15 mouse cellular contexts compared by ENCODE assay signal in genomic region chr12:100313209-100313608, GRCm38 (mm10).
A peak's percentile ranks its signal among the peaks of the same experiment; 100 is the strongest.
DNase-seq lines count a peak whose midpoint lies in the region; ATAC-seq and TF ChIP-seq lines count a peak whose summit lies in the region.
"Had no signal": no experiment of that assay in that cellular context is flagged by ENCODE, and none has a peak within 500 bp of the region (broad histone marks: within the 10 kb centered on the region; RNA-seq: fewer than 3 reads in every experiment).

No protein-coding gene starts in this region.

- no peaks in the 10 kb centered on the region for H3K27me3 ChIP-seq in forebrain, embryonic 15.5 days
- no peaks in the 10 kb centered on the region for H3K27me3 ChIP-seq in forebrain, embryonic 11.5 days (ENCODE audit: control insufficient read depth, insufficient read depth, low read length)
- H3K27me3 ChIP-seq in midbrain, embryonic 15.5 days (replicated peaks) = no peaks in the 10 kb centered on the region
- H3K27me3 ChIP-seq in stomach, postnatal 0 days (ENCODE audit: control insufficient read depth, insufficient read depth, low read length) = no peaks in the 10 kb centered on the region
- H3K27me3 ChIP-seq: limb, embryonic 15.5 days had no signal

- H3K36me3 ChIP-seq in forebrain, embryonic 15.5 days = no peaks in the 10 kb centered on the region
- no peaks in the 10 kb centered on the region for H3K36me3 ChIP-seq in forebrain, embryonic 11.5 days (ENCODE audit: control insufficient read depth, insufficient read depth, low read length)
- no peaks in the 10 kb centered on the region; the same call in 1 of the 2 replicates for H3K36me3 ChIP-seq in midbrain, embryonic 15.5 days (replicated peaks)
- H3K36me3 ChIP-seq in stomach, postnatal 0 days (ENCODE audit: control insufficient read depth, insufficient read depth, low read length) = no peaks in the 10 kb centered on the region

- intact Hi-C loops in gastrocnemius, postnatal 36 days (cut with DNase I) = no loop called here

- ATAC-seq in forebrain, embryonic 15.5 days (replicated peaks) = no peak
- ATAC-seq in forebrain, embryonic 11.5 days (replicated peaks; ENCODE audit: low FRiP score) = no peak
- ATAC-seq in hematopoietic stem cell, adult 5-6 weeks (replicated peaks in 1 of 2; ENCODE audit: insufficient read depth in 1 of 2, low FRiP score in 2 of 2, low TSS enrichment in 1 of 2, low read depth in 1 of 2, poor library complexity in 2 of 2, severe bottlenecking in 2 of 2) = peak; percentile 76 to 86
- ATAC-seq in midbrain, embryonic 15.5 days (replicated peaks) = no peak
- no peak for ATAC-seq in stomach, postnatal 0 days (ENCODE audit: low FRiP score, low TSS enrichment)
- ATAC-seq: inflammation-experienced regulatory T-cells, adult 6 months; liver, postnatal 0 days had no signal

- H3K4me1 ChIP-seq in forebrain, embryonic 15.5 days = peaks cover 75% of the 10 kb centered on the region
- H3K4me1 ChIP-seq in forebrain, embryonic 11.5 days (replicated peaks; ENCODE audit: control insufficient read depth, insufficient read depth, low read length) = peaks cover 3% of the 10 kb centered on the region; the same call in 1 of the 2 replicates
- H3K4me1 ChIP-seq in midbrain, embryonic 15.5 days = peaks cover 76% of the 10 kb centered on the region
- no peaks in the 10 kb centered on the region for H3K4me1 ChIP-seq in stomach, postnatal 0 days (replicated peaks; ENCODE audit: control insufficient read depth, insufficient read depth)

- WGBS in forebrain, embryonic 15.5 days = 65% methylated on average over 6 of the region's 6 CpGs
- 83% methylated on average over 6 of the region's 6 CpGs for WGBS in forebrain, embryonic 11.5 days
- 69% methylated on average over 6 of the region's 6 CpGs for WGBS in midbrain, embryonic 15.5 days
- WGBS in stomach, postnatal 0 days = 65% methylated on average over 6 of the region's 6 CpGs

- TF ChIP-seq CTCF in stomach, postnatal 0 days (IDR thresholded peaks at IDR 0.05; ENCODE audit: low read depth) = no peak

- no peak overlapping the region for H3K9ac ChIP-seq in forebrain, embryonic 15.5 days (replicated peaks)
- no peak overlapping the region for H3K9ac ChIP-seq in forebrain, embryonic 11.5 days (ENCODE audit: low read length)
- H3K9ac ChIP-seq in midbrain, embryonic 15.5 days = no peak overlapping the region
- H3K9ac ChIP-seq in stomach, postnatal 0 days (ENCODE audit: low read length) = no peak overlapping the region
- H3K9ac ChIP-seq: limb, embryonic 15.5 days; liver, postnatal 0 days had no signal

- TF ChIP-seq EP300 in stomach, postnatal 0 days (optimal IDR thresholded peaks at IDR 0.05) = no peak

- no peaks in the 10 kb centered on the region for H3K9me3 ChIP-seq in forebrain, embryonic 15.5 days
- no peaks in the 10 kb centered on the region for H3K9me3 ChIP-seq in forebrain, embryonic 11.5 days (ENCODE audit: control insufficient read depth, low read length)
- no peaks in the 10 kb centered on the region for H3K9me3 ChIP-seq in midbrain, embryonic 15.5 days
- no peaks in the 10 kb centered on the region for H3K9me3 ChIP-seq in stomach, postnatal 0 days (ENCODE audit: control insufficient read depth, low read length)
- H3K9me3 ChIP-seq: limb, embryonic 15.5 days had no signal

- H3K4me3 ChIP-seq in forebrain, embryonic 15.5 days = no peak overlapping the region
- no peak overlapping the region for H3K4me3 ChIP-seq in forebrain, embryonic 11.5 days (ENCODE audit: low read depth, low read length)
- H3K4me3 ChIP-seq in midbrain, embryonic 15.5 days = no peak overlapping the region
- H3K4me3 ChIP-seq in stomach, postnatal 0 days (ENCODE audit: low read depth, low read length) = no peak overlapping the region
- H3K4me3 ChIP-seq: limb, embryonic 15.5 days had no signal

- H3K4me2 ChIP-seq in forebrain, embryonic 15.5 days (replicated peaks) = no peak overlapping the region
- H3K4me2 ChIP-seq in forebrain, embryonic 11.5 days (ENCODE audit: low read depth, low read length, severe bottlenecking) = no peak overlapping the region
- no peak overlapping the region for H3K4me2 ChIP-seq in midbrain, embryonic 15.5 days
- no peak overlapping the region for H3K4me2 ChIP-seq in stomach, postnatal 0 days (replicated peaks; ENCODE audit: low read depth)
- H3K4me2 ChIP-seq: limb, embryonic 15.5 days had no signal

- no peak for DNase-seq in forebrain, embryonic 11.5 days (ENCODE audit: low spot score)
- peak; percentile 72 for DNase-seq in 416B (ENCODE audit: low read depth)
- no peak for DNase-seq in stomach, postnatal 0 days (ENCODE audit: low spot score)
- DNase-seq in gastrocnemius, postnatal 36 days = no peak
- DNase-seq in ovary, postnatal 14 days (ENCODE audit: low spot score) = no peak
- DNase-seq: adrenal gland, postnatal 10 days; heart, adult 11 months; liver, postnatal 0 days; lung, postnatal 36 days; thymus, adult 2 months had no signal

- H3K27ac ChIP-seq in forebrain, embryonic 15.5 days (replicated peaks) = peak overlapping the region; percentile 53; the same call in 1 of the 2 replicates
- H3K27ac ChIP-seq in forebrain, embryonic 11.5 days (ENCODE audit: low read depth, low read length) = no peak overlapping the region
- peak overlapping the region; percentile 81 for H3K27ac ChIP-seq in midbrain, embryonic 15.5 days
- H3K27ac ChIP-seq in stomach, postnatal 0 days (replicated peaks) = no peak overlapping the region
- H3K27ac ChIP-seq: limb, embryonic 15.5 days had no signal

Comparison
In these comparisons a context has a peak if more than half of its experiments do, and no peak if none do; other contexts are left out.
1. H3K27ac ChIP-seq: peak in forebrain, embryonic 15.5 days (single experiment) and midbrain, embryonic 15.5 days (single experiment); none in forebrain, embryonic 11.5 days (single experiment) and stomach, postnatal 0 days (single experiment).
2. ATAC-seq: peak in hematopoietic stem cell, adult 5-6 weeks (2 of 2); none in forebrain, embryonic 15.5 days (single experiment), forebrain, embryonic 11.5 days (single experiment), midbrain, embryonic 15.5 days (single experiment) and stomach, postnatal 0 days (single experiment).